ENCODE assay signal across 8 mouse cellular contexts in genomic region chr4:46389013-46389611, GRCm38 (mm10). TPM values are rescaled to one million over a fixed set of nuclear protein-coding genes. Genes with fewer than 3 reads are reported as not detected.
DNase-seq lines count a peak whose midpoint lies in the region; ATAC-seq lines count a peak whose summit lies in the region.

Gene Trmo, minus strand, starts transcription at chr4:46389437.

- peaks cover 17% of the 10 kb centered on the region for H3K36me3 ChIP-seq in hindbrain, embryonic 14.5 days (replicated peaks; ENCODE audit: control insufficient read depth, insufficient read depth)

- H3K9me3 ChIP-seq in hindbrain, embryonic 14.5 days (ENCODE audit: control insufficient read depth, low read length), result no peaks in the 10 kb centered on the region

- peak; percentile 97 for ATAC-seq in hindbrain, embryonic 14.5 days (ENCODE audit: low FRiP score)

- peak within 1 kb of the TSS; percentile 89 for H3K9ac ChIP-seq in hindbrain, embryonic 14.5 days

- under 1% methylated on average over 56 of the region's 56 CpGs for WGBS in hindbrain, embryonic 14.5 days

- H3K27me3 ChIP-seq in hindbrain, embryonic 14.5 days (ENCODE audit: control insufficient read depth, insufficient read depth, low read length), result no peaks in the 10 kb centered on the region

- H3K27ac ChIP-seq in hindbrain, embryonic 14.5 days, result peak within 1 kb of the TSS; percentile 94

- peaks cover 9% of the 10 kb centered on the region; the same call in 1 of the 2 replicates for H3K4me1 ChIP-seq in hindbrain, embryonic 14.5 days (replicated peaks; ENCODE audit: control insufficient read depth, insufficient read depth, low read length)

- H3K4me2 ChIP-seq in hindbrain, embryonic 14.5 days (replicated peaks), result peak within 1 kb of the TSS; percentile 71

- DNase-seq in R1 (ENCODE audit: low read depth, low spot score), result peak; percentile 99
- peak; percentile 97 for DNase-seq in cerebellum, postnatal 25 days
- peak; percentile 92 to 93 for DNase-seq in frontal cortex, postnatal 25 days (ENCODE audit: low spot score in 2 of 2)
- DNase-seq in hindbrain, embryonic 14.5 days (ENCODE audit: low spot score), result peak; percentile 98
- peak; percentile 93 for DNase-seq in layer of hippocampus, postnatal 36 days
- peak; percentile 97 for DNase-seq in lung, postnatal 36 days
- peak; percentile 99 for DNase-seq in retina, postnatal 1 day
- peak; percentile 88 to 91 for DNase-seq in urinary bladder, adult 18-20 months (ENCODE audit: low spot score in 2 of 2)

- peak within 1 kb of the TSS; percentile 53 for H3K4me3 ChIP-seq in hindbrain, embryonic 14.5 days (replicated peaks; ENCODE audit: low read length)

RNA-seq across cellular contexts. Expression of gene Trmo, which starts in this region (rescaled TPM):
- 8.6 and 9.7 TPM in 2 replicates for polyA plus RNA-seq in hindbrain, embryonic 14.5 days (2014; fragmentation: Nextera tagmentation; extraction: Ambion mirVana)
- total RNA-seq in layer of hippocampus, postnatal 36 days (2021), result 1 to 10 TPM; 4.5 to 5.0 TPM

Comparison
In these comparisons a context has a peak if more than half of its experiments do, and no peak if none do; other contexts are left out.
1. Peak in every context shown above with its lines: DNase-seq, ATAC-seq, H3K4me3 ChIP-seq and H3K27ac ChIP-seq.